Mouse (Mus musculus) regulatory T cell (primary cell): ENCODE data around the gene Usp2.

Experiments
- in situ Hi-C: fragments of 300-600 bp; cut with MboI, MseI; formaldehyde crosslinking; loops from one replicate; pipeline ENCODE4 v1.15.1; 2025; ENCODE audit warnings: high pct_unique_total_duplicates

The Usp2 gene

GRCm38 (mm10) chr9:44045884-44046272 lies 20.9 kb upstream of the Usp2 start:
- in situ Hi-C loops, result loop anchor here (5.0 kb wide), 2 partner anchors 34 to 59 kb away; no protein-coding TSS in a partner anchor

- in situ Hi-C loops, result loop anchor here (5.0 kb wide), 2 partner anchors 34 to 59 kb away; no protein-coding TSS in a partner anchor
These were observed 20.4 kb upstream of the Usp2 start for GRCm38 (mm10) chr9:44046426-44046825.

GRCm38 (mm10) chr9:44047071-44047470 lies 19.8 kb upstream of the Usp2 start:
- in situ Hi-C loops, result loop anchor here (5.0 kb wide), 2 partner anchors 35 to 60 kb away; no protein-coding TSS in a partner anchor

GRCm38 (mm10) chr9:44047571-44048490 lies 19.0 kb upstream of the Usp2 start:
- in situ Hi-C loops, result loop anchor here (5.0 kb wide), 2 partner anchors 36 to 61 kb away; no protein-coding TSS in a partner anchor

- in situ Hi-C loops, result loop anchor here (5.0 kb wide), 2 partner anchors 36 to 61 kb away; no protein-coding TSS in a partner anchor
These were observed 18.1 kb upstream of the Usp2 start for GRCm38 (mm10) chr9:44048541-44049380.

- in situ Hi-C loops, result loop anchor here (5.0 kb wide), 2 partner anchors 37 to 62 kb away; no protein-coding TSS in a partner anchor
These were observed 17.2 kb upstream of the Usp2 start for GRCm38 (mm10) chr9:44049381-44050165.

GRCm38 (mm10) chr9:44052855-44053254 lies 14.0 kb upstream of the Usp2 start:
- in situ Hi-C loops, result no loop called here

- in situ Hi-C loops, result no loop called here
These were observed 12.9 kb upstream of the Usp2 start for GRCm38 (mm10) chr9:44053936-44054335.

- in situ Hi-C loops, result no loop called here
These were observed 8.2 kb upstream of the Usp2 start for GRCm38 (mm10) chr9:44058606-44059005.

- in situ Hi-C loops, result no loop called here
These were observed 1.6 kb upstream of the Usp2 start for GRCm38 (mm10) chr9:44065177-44065576.

- in situ Hi-C loops, result no loop called here
These were observed 579 bp downstream of the Usp2 start for GRCm38 (mm10) chr9:44067241-44067959.

GRCm38 (mm10) chr9:44067960-44068330 lies 1.1 kb downstream of the Usp2 start:
- in situ Hi-C loops, result no loop called here

GRCm38 (mm10) chr9:44069252-44069651 lies 2.4 kb downstream of the Usp2 start:
- in situ Hi-C loops, result no loop called here

- in situ Hi-C loops, result no loop called here
These were observed 3.5 kb downstream of the Usp2 start for GRCm38 (mm10) chr9:44070113-44070843.

GRCm38 (mm10) chr9:44070844-44071231 lies 4.0 kb downstream of the Usp2 start:
- in situ Hi-C loops, result no loop called here

GRCm38 (mm10) chr9:44071914-44072598 lies 5.2 kb downstream of the Usp2 start:
- in situ Hi-C loops, result no loop called here

GRCm38 (mm10) chr9:44072599-44072915 lies 5.7 kb downstream of the Usp2 start:
- in situ Hi-C loops, result no loop called here

- in situ Hi-C loops, result no loop called here
These were observed 6.3 kb downstream of the Usp2 start for GRCm38 (mm10) chr9:44073115-44073514.
